Mouse (Mus musculus): ENCODE data around the gene Rpl29. TPM values are rescaled to one million over a fixed set of nuclear protein-coding genes. Genes with fewer than 3 reads are reported as not detected.

Rpl29 gene
- polyA plus RNA-seq, 1 experiment from 2014 or later, result 951 TPM

DNA sequence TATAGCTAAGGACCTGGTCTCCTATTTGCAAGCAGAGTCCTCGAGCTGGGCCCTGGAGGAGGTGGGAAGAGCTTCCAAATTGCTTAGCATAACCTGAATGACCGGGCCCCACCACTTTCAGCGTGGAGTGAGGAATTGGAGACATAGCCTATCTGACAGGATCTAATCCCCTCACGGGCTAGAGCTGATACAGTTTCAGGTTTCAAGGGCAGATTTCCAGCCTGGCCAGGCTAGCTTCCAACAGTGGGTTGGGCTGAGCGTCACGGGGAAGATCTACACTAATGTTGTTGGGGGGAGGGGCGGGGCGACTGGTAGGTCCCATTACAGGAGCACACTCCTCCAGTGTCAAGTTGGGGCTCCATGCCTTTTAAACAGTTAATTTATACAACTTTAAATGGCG lies 21.4 kb downstream of the Rpl29 start:
- H3K4me1 ChIP-seq, result peaks cover 84% of the 10 kb centered on the region
- ATAC-seq (ENCODE audit: low FRiP score, low read depth), result no peak
- no peaks in the 10 kb centered on the region for H3K9me3 ChIP-seq
- H3K36me3 ChIP-seq, result no peaks in the 10 kb centered on the region
- WGBS, result 3% methylated on average over 9 of the region's 9 CpGs
- H3K4me2 ChIP-seq (replicated peaks), result peak overlapping the region; percentile 39
- H3K9ac ChIP-seq, result peak overlapping the region; percentile 35; the same call in 1 of the 2 replicates
- H3K27me3 ChIP-seq, result no peaks in the 10 kb centered on the region
- H3K27ac ChIP-seq, result peak overlapping the region; percentile 44; the same call in 1 of the 2 replicates
- peak overlapping the region; percentile 4; the same call in 1 of the 2 replicates for H3K4me3 ChIP-seq

DNA sequence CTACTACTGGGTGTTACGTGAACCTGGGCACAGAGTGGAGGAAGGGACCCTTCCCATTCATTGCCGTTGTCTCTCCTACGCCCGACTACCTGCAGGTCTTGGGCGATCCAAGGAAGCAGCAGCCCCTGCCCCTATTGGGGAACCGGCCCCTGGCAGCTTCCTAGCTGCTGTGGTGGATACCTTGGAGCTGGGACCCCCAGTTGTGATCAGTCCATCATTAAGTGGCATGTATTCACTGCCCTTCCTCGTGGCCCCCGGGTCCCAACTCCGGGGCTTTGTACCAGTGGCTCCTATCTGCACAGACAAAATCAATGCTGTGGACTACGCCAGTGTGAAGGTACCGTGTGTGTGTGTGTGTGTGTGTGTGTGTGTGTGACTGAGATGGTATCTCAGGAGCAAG lies 22.0 kb downstream of the Rpl29 start:
- no peak overlapping the region; the same call in 1 of the 2 replicates for H3K27ac ChIP-seq
- no peak overlapping the region for H3K9ac ChIP-seq
- H3K4me2 ChIP-seq (replicated peaks), result peak overlapping the region; percentile 39

DNA sequence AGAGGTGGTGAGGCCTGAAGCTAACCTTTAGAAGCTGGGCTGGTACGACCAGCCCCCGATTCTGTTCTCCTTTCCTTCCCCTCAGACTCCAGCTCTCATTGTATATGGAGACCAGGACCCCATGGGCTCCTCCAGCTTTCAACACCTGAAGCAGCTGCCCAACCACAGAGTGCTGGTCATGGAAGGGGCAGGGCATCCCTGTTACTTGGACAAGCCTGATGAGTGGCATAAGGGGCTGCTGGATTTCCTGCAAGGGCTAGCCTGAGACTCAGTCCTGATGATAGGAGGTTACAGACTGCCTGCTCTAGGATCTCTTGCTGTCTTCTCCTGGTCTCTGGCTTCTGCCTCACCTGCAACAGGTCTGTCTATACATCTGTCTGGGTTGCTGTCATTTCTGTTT lies 22.6 kb downstream of the Rpl29 start:
- Histone ChIP-seq H3K4me2 (replicated peaks) (no peak overlapping the region), H3K27me3 (no peaks in the 10 kb centered on the region), H3K4me3 (no peak overlapping the region), H3K4me1 (peaks cover 84% of the 10 kb centered on the region), H3K27ac (no peak overlapping the region), H3K9me3 (no peaks in the 10 kb centered on the region), H3K36me3 (0 out of 2 replicates have a peak, but pooled peaks cover 3% of the 10 kb centered on the region), H3K9ac (0 out of 2 replicates have a peak overlapping the region, but pooled peaks have one; percentile 35)
- ATAC-seq (ENCODE audit: low FRiP score, low read depth), result no peak
- 57% methylated on average over 2 of the region's 2 CpGs for WGBS

More for the DNA sequence above, 22.0 kb downstream of the Rpl29 start:
- Histone ChIP-seq H3K9me3 (no peaks in the 10 kb centered on the region), H3K27me3 (no peaks in the 10 kb centered on the region), H3K36me3 (no peaks in the 10 kb centered on the region), H3K4me3 (0 out of 2 replicates have a peak overlapping the region, but pooled peaks have one; percentile 4), H3K4me1 (peaks cover 84% of the 10 kb centered on the region)
- no peak for ATAC-seq (ENCODE audit: low FRiP score, low read depth)
- WGBS, result 67% methylated on average over 11 of the region's 11 CpGs

DNA sequence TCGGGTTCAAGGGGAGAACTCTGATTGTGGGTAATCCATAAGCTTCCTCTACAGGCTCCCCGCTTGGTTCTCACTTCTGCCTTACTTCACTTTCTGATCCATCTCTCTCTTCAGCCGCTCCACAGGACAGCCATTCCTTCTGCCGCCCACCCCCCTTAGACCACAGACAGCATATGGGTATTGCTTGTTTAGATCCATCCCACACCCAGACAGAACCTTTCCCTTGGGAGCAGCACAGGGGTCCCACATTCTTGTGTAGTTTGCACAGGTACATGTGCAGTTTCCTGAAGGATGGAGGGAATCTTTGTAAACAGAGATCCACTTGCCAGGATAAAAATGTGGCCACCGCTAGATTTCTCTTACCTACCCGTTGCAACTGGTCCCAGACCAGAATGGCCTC lies 23.1 kb downstream of the Rpl29 start:
- Histone ChIP-seq H3K4me3 (peak overlapping the region; percentile 71; the same call in 1 of the 2 replicates), H3K27me3 (no peaks in the 10 kb centered on the region), H3K4me2 (replicated peaks) (peak overlapping the region; percentile 87), H3K36me3 (peaks cover 8% of the 10 kb centered on the region; the same call in 1 of the 2 replicates), H3K4me1 (peaks cover 85% of the 10 kb centered on the region), H3K9ac (no peak overlapping the region), H3K9me3 (no peaks in the 10 kb centered on the region), H3K27ac (peak overlapping the region; percentile 92; the same call in 1 of the 2 replicates)
- ATAC-seq (ENCODE audit: low FRiP score, low read depth), result no peak
- 28% methylated on average over 6 of the region's 6 CpGs for WGBS

DNA sequence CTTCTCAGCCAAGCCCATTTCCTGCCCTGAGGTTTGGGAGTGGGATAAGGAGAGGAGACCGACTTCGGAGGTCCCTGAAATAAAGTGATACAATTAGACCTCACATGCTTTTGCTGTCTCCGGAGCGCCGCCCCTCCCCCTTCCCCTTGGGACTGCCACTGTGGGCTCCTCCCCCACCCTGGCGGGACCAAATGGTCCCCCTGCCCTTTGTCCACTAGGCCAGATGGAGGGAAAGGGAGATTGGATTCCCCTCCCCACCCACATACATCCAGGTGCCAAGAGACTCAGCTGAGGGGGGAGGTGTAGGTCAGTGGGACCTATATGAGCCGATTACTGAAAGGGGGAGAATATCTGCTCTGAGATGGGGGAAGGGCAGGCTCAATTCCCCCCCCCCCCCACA lies 23.6 kb downstream of the Rpl29 start:
- H3K9me3 ChIP-seq, result no peaks in the 10 kb centered on the region
- H3K4me1 ChIP-seq, result peaks cover 88% of the 10 kb centered on the region
- H3K4me2 ChIP-seq (replicated peaks), result peak overlapping the region; percentile 87
- no peaks in the 10 kb centered on the region for H3K27me3 ChIP-seq
- WGBS, result 5% methylated on average over 7 of the region's 7 CpGs
- peak overlapping the region; percentile 92 for H3K27ac ChIP-seq
- H3K4me3 ChIP-seq, result peak overlapping the region; percentile 71
- H3K36me3 ChIP-seq, result peaks cover 11% of the 10 kb centered on the region; the same call in 1 of the 2 replicates
- no peak; the same call in 1 of the 2 replicates for ATAC-seq (ENCODE audit: low FRiP score, low read depth)
- H3K9ac ChIP-seq, result peak overlapping the region; percentile 84

DNA sequence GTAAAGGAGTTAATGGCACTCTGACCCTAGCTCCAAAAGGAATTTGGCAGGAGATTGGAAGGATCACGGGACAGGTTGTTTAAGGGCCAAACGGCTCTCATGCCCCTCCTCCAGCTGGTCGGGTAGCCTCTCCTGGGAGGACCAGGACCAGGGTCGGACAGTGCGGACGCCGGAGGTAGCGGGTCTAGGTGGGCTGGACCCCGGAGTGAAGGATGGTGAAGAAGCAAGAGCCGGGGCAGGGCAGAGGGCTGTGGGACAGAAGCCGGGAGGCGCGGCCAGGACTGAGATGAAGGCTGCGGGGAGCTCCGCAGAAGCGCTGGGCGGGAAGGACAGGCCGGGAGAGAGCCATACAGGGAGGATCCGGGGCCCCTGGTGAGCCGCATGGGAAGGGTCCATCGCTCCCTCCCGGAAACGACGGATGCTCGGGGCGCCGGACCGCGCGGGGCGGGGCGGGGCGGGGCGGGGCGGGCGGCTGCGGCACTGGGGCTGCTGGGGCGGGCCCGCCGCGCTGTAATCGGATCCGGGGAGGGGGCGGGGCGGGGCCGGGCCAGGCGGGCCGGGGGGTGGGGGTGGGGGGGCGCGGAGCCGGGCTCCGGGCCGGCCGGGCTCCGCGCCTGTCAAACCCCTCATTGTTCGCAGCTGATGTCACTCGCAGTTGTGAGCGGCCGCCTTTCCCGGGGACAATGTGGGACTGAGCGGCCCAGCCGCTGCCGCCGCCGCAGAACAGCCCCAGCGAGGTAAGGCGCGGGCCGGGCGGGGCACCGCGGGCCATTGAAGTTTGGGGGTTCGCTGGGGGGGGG lies 24.2 kb downstream of the Rpl29 start, which contains the start of gene Pcbp4:
TSS of gene Pcbp4 (plus strand) at position 21 of the 800 bp plus-strand sequence.
- WGBS, result under 1% methylated on average over 28 of the region's 74 CpGs
- Histone ChIP-seq H3K36me3 (peaks cover 18% of the 10 kb centered on the region), H3K4me2 (replicated peaks) (peak within 1 kb of the TSS; percentile 87), H3K9ac (peak within 1 kb of the TSS; percentile 84), H3K9me3 (no peaks in the 10 kb centered on the region), H3K4me1 (peaks cover 89% of the 10 kb centered on the region), H3K27ac (peak within 1 kb of the TSS; percentile 92), H3K27me3 (no peaks in the 10 kb centered on the region), H3K4me3 (peak within 1 kb of the TSS; percentile 71)
- peak; percentile 71 for ATAC-seq (ENCODE audit: low FRiP score, low read depth)

DNA sequence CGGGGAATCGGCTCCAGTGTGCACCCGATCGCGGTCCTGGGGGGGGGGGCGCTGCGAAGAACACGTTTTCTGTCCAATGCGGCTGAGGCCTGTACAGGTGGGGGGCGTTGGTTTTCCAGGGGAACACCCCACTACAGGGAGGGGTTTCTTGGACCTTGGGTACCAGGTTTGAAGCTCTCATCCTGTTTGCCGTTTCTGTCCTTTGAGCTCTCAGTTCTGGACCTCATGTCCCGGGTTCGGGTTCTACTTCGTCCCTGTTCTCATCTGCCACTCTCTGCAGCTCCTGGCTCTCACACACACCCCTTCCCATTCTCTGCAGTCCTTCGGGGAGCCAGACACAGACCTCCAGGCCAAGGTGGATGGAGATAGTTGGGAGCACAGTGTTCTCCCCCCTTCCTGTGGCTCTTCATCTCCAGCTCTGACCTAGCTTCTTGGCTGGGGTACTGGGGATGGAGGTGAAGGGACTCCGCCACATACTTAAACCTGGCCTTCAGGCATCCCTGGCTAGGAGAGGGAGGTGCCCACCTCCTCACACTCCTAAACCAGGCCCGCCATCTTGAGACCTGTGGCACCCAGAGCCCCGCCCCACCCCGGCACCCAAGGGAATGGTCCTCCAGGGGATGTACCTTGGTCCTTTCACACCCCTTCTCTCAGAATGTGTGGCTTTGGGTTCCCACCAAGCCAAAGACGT lies 25.0 kb downstream of the Rpl29 start:
- Histone ChIP-seq H3K4me1 (peaks cover 87% of the 10 kb centered on the region), H3K27me3 (no peaks in the 10 kb centered on the region), H3K9me3 (no peaks in the 10 kb centered on the region), H3K4me2 (replicated peaks) (peak overlapping the region; percentile 87), H3K9ac (peak overlapping the region; percentile 84), H3K27ac (peak overlapping the region; percentile 92), H3K4me3 (peak overlapping the region; percentile 71), H3K36me3 (peaks cover 20% of the 10 kb centered on the region)
- peak; percentile 6; the same call in 1 of the 2 replicates for ATAC-seq (ENCODE audit: low FRiP score, low read depth)
- WGBS, result 2% methylated on average over 11 of the region's 20 CpGs

DNA sequence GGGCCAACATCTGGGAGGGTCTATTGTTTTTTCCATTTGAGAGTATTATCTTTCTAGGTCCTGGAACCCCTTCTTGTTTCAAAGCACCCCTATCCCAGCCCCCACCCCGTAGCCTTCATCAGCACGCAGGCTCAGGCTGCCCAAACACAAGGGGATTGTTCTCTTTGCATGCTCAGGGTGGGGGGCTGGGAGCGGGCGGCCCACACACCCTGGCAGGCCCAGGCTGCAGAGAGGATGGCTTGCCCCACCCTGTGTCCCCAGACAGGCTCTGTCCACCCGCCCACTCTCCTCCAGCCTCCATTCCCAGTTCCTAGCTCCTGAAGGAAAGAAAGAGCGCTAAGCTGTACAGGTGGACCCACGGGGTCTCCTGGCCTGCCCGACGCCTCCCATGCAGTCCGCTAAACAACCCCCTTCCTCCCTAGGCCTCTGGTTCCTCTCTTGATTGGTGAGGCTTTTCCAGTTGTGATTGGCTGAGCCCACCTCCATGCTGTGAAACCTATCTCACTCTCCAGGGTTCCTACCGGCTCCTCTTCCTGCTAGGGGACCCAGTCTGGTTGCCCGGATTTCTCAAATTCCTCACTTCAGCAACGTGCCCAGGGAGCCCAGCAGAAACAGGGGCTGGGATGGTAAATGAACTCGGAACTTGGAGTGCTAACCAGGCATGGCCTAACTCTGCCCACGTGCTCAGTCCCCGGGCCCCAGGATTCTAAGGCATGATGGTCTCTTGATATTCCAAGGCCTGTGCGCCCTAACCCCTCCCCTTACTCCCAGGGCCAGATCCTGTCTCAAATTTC lies 25.8 kb downstream of the Rpl29 start:
- peak overlapping the region; percentile 87 for H3K4me2 ChIP-seq (replicated peaks)
- peak overlapping the region; percentile 71 for H3K4me3 ChIP-seq
- no peaks in the 10 kb centered on the region for H3K9me3 ChIP-seq
- peaks cover 25% of the 10 kb centered on the region for H3K36me3 ChIP-seq
- ATAC-seq (ENCODE audit: low FRiP score, low read depth), result peak; percentile 30; the same call in 1 of the 2 replicates
- under 1% methylated on average over 17 of the region's 17 CpGs for WGBS
- peaks cover 82% of the 10 kb centered on the region for H3K4me1 ChIP-seq
- H3K27ac ChIP-seq, result peak overlapping the region; percentile 92
- peak overlapping the region; percentile 84 for H3K9ac ChIP-seq
- H3K27me3 ChIP-seq, result no peaks in the 10 kb centered on the region

DNA sequence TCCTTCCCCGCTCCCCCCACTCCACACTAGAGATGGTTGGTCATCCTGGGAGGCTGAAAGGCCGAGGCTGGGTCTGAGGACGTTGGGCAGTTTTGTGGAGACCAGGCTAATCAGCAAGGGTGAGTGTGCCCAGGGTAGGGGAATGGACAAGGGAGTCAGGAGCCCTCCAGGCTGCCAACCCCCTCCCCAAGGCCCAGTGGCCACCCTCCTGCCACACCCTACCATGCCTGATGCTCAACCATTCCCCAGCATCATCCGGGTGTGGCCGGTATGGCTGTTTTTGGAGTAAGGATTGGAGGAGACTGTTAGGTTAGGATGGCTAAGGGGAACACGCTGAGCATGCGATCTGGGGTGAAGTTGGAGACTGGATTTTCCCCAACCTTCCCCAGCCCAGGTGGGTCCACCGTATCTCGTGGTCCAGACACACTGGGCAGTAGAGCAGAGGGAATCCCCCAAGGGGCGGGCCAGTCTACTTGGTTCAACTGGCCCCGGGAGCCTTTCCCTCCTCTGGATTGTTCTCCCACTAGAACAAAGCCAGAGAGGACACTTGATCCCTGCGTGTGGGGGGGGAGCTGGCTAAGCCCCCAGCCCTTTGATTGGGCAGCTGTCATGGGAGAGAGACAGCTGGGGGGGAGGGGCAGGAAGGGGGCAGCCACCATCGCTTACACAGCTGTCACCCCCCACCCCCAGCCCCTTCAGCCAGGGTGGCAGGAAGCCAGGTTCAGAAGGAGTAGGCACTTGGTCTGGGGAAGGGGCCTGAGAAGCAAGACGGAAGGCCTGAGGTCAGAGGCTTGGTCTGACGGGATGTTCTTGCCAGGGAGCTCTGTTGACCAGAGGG lies 27.3 kb downstream of the Rpl29 start:
- Histone ChIP-seq H3K4me2 (replicated peaks) (peak overlapping the region; percentile 87), H3K4me1 (peaks cover 69% of the 10 kb centered on the region), H3K9ac (peak overlapping the region; percentile 84), H3K9me3 (no peaks in the 10 kb centered on the region), H3K27ac (peak overlapping the region; percentile 92), H3K36me3 (peaks cover 40% of the 10 kb centered on the region), H3K27me3 (no peaks in the 10 kb centered on the region), H3K4me3 (peak overlapping the region; percentile 71)
- WGBS, result 38% methylated on average over 15 of the region's 15 CpGs
- 0 out of 2 replicates have a peak, but pooled peaks have one; percentile 1 for ATAC-seq (ENCODE audit: low FRiP score, low read depth)

DNA sequence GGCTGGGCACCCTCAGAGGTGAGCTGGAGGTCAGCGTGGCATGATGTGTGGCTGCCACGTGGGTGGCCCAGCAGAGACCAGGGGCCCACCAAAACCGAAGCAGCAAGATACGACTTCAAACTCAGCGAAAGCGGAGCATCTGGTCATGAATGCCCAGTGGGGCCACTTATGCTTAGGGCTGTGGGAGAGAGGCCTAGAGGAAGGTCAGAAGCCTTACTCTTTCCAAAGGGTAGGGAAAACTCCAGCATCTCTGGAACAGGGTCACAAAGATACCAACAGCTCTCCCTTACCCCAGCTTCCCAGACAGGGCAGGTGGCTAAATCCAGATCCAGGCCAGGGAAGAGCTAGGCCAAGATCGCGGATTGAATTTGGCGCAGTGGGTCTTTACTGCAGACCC lies 27.9 kb downstream of the Rpl29 start:
- Histone ChIP-seq H3K4me3 (peak overlapping the region; percentile 71), H3K36me3 (peaks cover 46% of the 10 kb centered on the region), H3K27ac (peak overlapping the region; percentile 92), H3K9me3 (no peaks in the 10 kb centered on the region), H3K4me2 (replicated peaks) (peak overlapping the region; percentile 87), H3K27me3 (no peaks in the 10 kb centered on the region), H3K9ac (peak overlapping the region; percentile 84), H3K4me1 (peaks cover 63% of the 10 kb centered on the region)
- no peak for ATAC-seq (ENCODE audit: low FRiP score, low read depth)
- 48% methylated on average over 9 of the region's 9 CpGs for WGBS

Measured in limb, embryonic 13.5 days (tissue).